Mouse (Mus musculus) kidney, embryonic 16.5 days (tissue): ENCODE measurements around the gene Pde4d. TPM values are rescaled to one million over a fixed set of nuclear protein-coding genes. Genes with fewer than 3 reads are reported as not detected.

Experiments used
- ATAC-seq: fragments of 200-750 bp; cut with Nextera tagmentation; 2 replicates; pipeline ENCODE4 v1.8.0; 2017; ENCODE audit warnings: moderate TSS enrichment; ENCODE audit not compliant: low FRiP score, low TSS enrichment
- H3K27ac ChIP-seq: fragments of 300-500 bp; sonication (generic); 2 replicates; pipeline ENCODE4 v1.5.1; 2014; ENCODE audit warnings: low read length
- H3K27me3 ChIP-seq: fragments of 300-500 bp; sonication (generic); 2 replicates; pipeline ENCODE4 v1.6.1; 2014; ENCODE audit warnings: low read length, control low read depth, mixed read lengths; ENCODE audit not compliant: insufficient read depth
- H3K36me3 ChIP-seq: fragments of 300-500 bp; sonication (generic); 2 replicates; pipeline ENCODE4 v1.6.1; 2014; ENCODE audit warnings: low read length, control low read depth, mixed read lengths; ENCODE audit not compliant: insufficient read depth
- H3K4me1 ChIP-seq: fragments of 300-500 bp; sonication (generic); 2 replicates; pipeline ENCODE4 v1.6.1; 2014; ENCODE audit warnings: low read length, control low read depth, mixed read lengths; ENCODE audit not compliant: insufficient read depth
- H3K4me2 ChIP-seq: fragments of 300-500 bp; sonication (generic); replicated peaks from 2 replicates; pipeline ENCODE4 v1.6.1; 2014; ENCODE audit warnings: low read depth, low read length
- H3K4me3 ChIP-seq: fragments of 300-500 bp; sonication (generic); 2 replicates; pipeline ENCODE4 v1.5.1; 2014; ENCODE audit warnings: mild to moderate bottlenecking, low read length
- H3K9ac ChIP-seq: fragments of 300-500 bp; sonication (generic); replicated peaks from 2 replicates; pipeline ENCODE4 v1.6.1; 2014; ENCODE audit warnings: low read length
- H3K9me3 ChIP-seq: fragments of 300-500 bp; sonication (generic); 2 replicates; pipeline ENCODE4 v1.6.1; 2016; ENCODE audit warnings: low read length, control low read depth
- WGBS: fragments of 180-500 bp; shearing (Covaris S2); extraction: QIAGEN DNeasy Blood & Tissue Kit; methylation state at CpG from one replicate; pipeline ENCODE4 v1.1.7; 2014; 5-methylcytosine and 5-hydroxymethylcytosine counted together
- polyA plus RNA-seq: library from polyadenylated mRNA; unstranded; fragments of >200 nt; fragmentation: Nextera tagmentation; extraction: Ambion mirVana; gene quantifications from 2 replicates; pipeline ENCODE4 v1.2.1, GENCODE M21; 2015

Gene Pde4d
- polyA plus RNA-seq, 1 experiment from 2014 or later, result 11.1 TPM

GRCm38 (mm10) chr13:108485036-108485435 lies 35.3 kb downstream of the Pde4d start:
- Histone ChIP-seq H3K27me3 (no peaks in the 10 kb centered on the region), H3K4me2 (no peak overlapping the region), H3K9me3 (no peaks in the 10 kb centered on the region), H3K4me1 (no peaks in the 10 kb centered on the region), H3K27ac (no peak overlapping the region), H3K4me3 (no peak overlapping the region), H3K36me3 (no peaks in the 10 kb centered on the region), H3K9ac (no peak overlapping the region)
- 77% methylated on average over 6 of the region's 6 CpGs for WGBS
- no peak for ATAC-seq

DNA sequence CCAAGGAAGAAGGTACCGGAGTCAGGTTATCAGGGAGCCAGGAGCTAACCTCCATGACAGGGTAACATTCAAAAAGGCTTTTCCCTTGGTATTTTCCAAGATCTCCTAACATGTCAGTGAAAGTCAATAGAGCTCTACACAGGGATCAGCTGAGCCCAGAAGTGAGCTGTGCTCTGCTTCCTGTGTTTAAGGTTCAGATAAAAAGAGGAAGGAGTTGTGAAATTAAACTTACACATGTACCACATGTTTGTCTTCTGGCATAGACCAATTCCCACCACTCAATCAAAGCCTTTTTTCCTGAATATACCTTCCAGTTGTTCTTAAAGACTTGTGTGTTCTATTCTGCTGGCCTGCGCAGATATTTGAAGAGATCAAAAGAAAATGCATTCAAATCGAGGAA lies 37.3 kb downstream of the Pde4d start:
- H3K9ac ChIP-seq, result no peak overlapping the region
- H3K4me1 ChIP-seq, result no peaks in the 10 kb centered on the region
- no peaks in the 10 kb centered on the region for H3K36me3 ChIP-seq
- H3K27me3 ChIP-seq, result no peaks in the 10 kb centered on the region
- H3K9me3 ChIP-seq, result no peaks in the 10 kb centered on the region
- no peak for ATAC-seq
- 91% methylated on average over 3 of the region's 3 CpGs for WGBS
- no peak overlapping the region for H3K27ac ChIP-seq
- H3K4me2 ChIP-seq, result no peak overlapping the region
- no peak overlapping the region for H3K4me3 ChIP-seq

- no peak overlapping the region for H3K27ac ChIP-seq
- no peaks in the 10 kb centered on the region for H3K9me3 ChIP-seq
- H3K27me3 ChIP-seq, result no peaks in the 10 kb centered on the region
- no peak overlapping the region for H3K9ac ChIP-seq
- H3K36me3 ChIP-seq, result no peaks in the 10 kb centered on the region
- ATAC-seq, result no peak
- no peak overlapping the region for H3K4me2 ChIP-seq
- H3K4me1 ChIP-seq, result no peaks in the 10 kb centered on the region
- H3K4me3 ChIP-seq, result no peak overlapping the region
Observed at GRCm38 (mm10) chr13:108489825-108490224, 40.1 kb downstream of the Pde4d start.

- no peak for ATAC-seq
- H3K4me2 ChIP-seq, result no peak overlapping the region
- no peaks in the 10 kb centered on the region for H3K36me3 ChIP-seq
- no peak overlapping the region for H3K4me3 ChIP-seq
- no peaks in the 10 kb centered on the region for H3K9me3 ChIP-seq
- H3K27ac ChIP-seq, result no peak overlapping the region
- WGBS, result 84% methylated on average over 2 of the region's 2 CpGs
- no peaks in the 10 kb centered on the region for H3K27me3 ChIP-seq
- no peaks in the 10 kb centered on the region for H3K4me1 ChIP-seq
- no peak overlapping the region for H3K9ac ChIP-seq
Observed at GRCm38 (mm10) chr13:108490872-108491271, 41.1 kb downstream of the Pde4d start.

DNA sequence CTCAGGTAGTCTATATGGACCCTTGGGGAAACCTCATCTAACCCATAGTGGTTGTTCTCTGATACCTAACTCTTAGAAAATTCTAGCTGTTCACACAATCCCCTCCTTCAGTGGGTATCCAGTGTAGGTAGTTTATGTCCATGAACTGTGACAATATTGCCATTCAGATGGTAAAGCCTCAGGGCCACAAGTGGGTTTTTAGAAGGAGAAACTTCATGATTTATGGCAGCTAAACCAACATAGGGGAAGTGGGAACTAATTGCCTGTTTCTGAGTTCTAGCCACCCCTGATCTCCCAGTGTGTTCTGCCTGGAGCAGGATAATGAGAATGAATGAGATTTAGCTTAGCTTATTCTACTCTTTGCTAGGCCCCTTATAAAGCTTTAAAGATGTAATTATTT lies 43.1 kb downstream of the Pde4d start:
- Histone ChIP-seq H3K9me3 (no peaks in the 10 kb centered on the region), H3K27me3 (no peaks in the 10 kb centered on the region), H3K4me1 (no peaks in the 10 kb centered on the region; the same call in 1 of the 2 replicates), H3K36me3 (no peaks in the 10 kb centered on the region), H3K4me2 (no peak overlapping the region), H3K4me3 (no peak overlapping the region), H3K9ac (no peak overlapping the region), H3K27ac (no peak overlapping the region)
- no peak for ATAC-seq

DNA sequence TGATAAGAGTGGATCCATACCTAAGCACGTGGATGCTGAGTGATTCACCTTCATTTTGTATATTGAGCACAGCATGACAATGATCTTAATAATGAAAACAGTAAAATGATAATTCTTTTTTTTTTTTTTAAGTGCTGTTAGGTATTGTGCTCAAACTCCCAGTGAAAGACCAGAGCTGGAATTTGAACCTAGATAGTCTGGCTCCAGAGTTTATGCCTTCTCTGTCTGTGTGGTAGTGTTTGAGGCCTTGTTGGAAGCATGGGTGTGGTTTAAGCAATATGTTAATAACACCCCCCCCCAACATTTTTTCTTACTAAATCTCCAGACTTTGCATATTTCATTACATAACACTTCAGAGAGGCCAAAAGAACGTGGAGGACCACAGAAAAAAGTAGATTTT lies 44.6 kb downstream of the Pde4d start:
- Histone ChIP-seq H3K27ac (no peak overlapping the region), H3K36me3 (no peaks in the 10 kb centered on the region), H3K4me1 (peaks cover 12% of the 10 kb centered on the region; the same call in 1 of the 2 replicates), H3K4me2 (no peak overlapping the region), H3K27me3 (no peaks in the 10 kb centered on the region), H3K9ac (no peak overlapping the region), H3K4me3 (no peak overlapping the region), H3K9me3 (no peaks in the 10 kb centered on the region)
- no peak for ATAC-seq
- 76% methylated on average over 2 of the region's 2 CpGs for WGBS

- Histone ChIP-seq H3K27ac (no peak overlapping the region), H3K9ac (no peak overlapping the region), H3K27me3 (no peaks in the 10 kb centered on the region), H3K36me3 (no peaks in the 10 kb centered on the region), H3K4me3 (no peak overlapping the region), H3K9me3 (no peaks in the 10 kb centered on the region), H3K4me1 (peaks cover 12% of the 10 kb centered on the region; the same call in 1 of the 2 replicates), H3K4me2 (no peak overlapping the region)
- no peak for ATAC-seq
- WGBS, result 57% methylated on average over 8 of the region's 8 CpGs
Observed at GRCm38 (mm10) chr13:108497768-108498167, 48.0 kb downstream of the Pde4d start.

GRCm38 (mm10) chr13:108498247-108498743 lies 48.5 kb downstream of the Pde4d start:
- Histone ChIP-seq H3K27ac (no peak overlapping the region), H3K4me1 (peaks cover 12% of the 10 kb centered on the region; the same call in 1 of the 2 replicates), H3K36me3 (no peaks in the 10 kb centered on the region), H3K4me3 (peak overlapping the region; percentile 10; the same call in 1 of the 2 replicates), H3K27me3 (no peaks in the 10 kb centered on the region), H3K9ac (no peak overlapping the region), H3K4me2 (peak overlapping the region; percentile 40), H3K9me3 (no peaks in the 10 kb centered on the region)
- ATAC-seq, result peak; percentile 82
- WGBS, result 43% methylated on average over 9 of the region's 9 CpGs

DNA sequence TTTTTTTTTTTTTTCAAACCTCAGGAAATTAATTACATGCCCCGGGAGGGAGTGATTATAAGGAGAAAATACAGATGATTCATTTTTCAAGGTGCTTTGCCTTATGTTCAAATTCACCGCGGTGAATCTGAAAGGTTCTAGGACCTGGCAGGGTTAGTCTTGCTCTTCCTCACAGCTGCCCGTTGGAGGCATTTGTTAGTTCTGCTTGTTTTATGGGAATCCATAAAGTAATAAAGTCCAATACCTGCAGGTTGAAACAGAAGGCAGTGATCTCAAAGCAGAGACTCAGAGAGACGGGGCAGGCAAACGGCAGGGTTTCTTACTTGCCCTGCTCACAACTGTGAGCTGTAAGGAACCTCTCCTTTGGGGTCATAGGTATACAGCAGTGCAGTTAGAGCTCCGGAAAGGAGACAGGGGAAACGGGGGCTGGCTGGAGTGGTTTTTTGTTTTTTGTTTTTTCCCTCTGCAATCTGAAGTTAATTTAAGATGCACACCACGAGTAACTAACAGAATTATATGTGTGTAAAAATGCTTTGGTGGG lies 49.1 kb downstream of the Pde4d start:
- Histone ChIP-seq H3K4me2 (peak overlapping the region; percentile 40), H3K9ac (no peak overlapping the region; the same call in 1 of the 2 replicates), H3K9me3 (no peaks in the 10 kb centered on the region), H3K36me3 (no peaks in the 10 kb centered on the region), H3K4me1 (peaks cover 12% of the 10 kb centered on the region; the same call in 1 of the 2 replicates), H3K27ac (peak overlapping the region; percentile 38; the same call in 1 of the 2 replicates), H3K27me3 (no peaks in the 10 kb centered on the region), H3K4me3 (peak overlapping the region; percentile 10; the same call in 1 of the 2 replicates)
- no peak for ATAC-seq
- 17% methylated on average over 9 of the region's 9 CpGs for WGBS

- H3K4me3 ChIP-seq, result no peak overlapping the region
- H3K9me3 ChIP-seq, result no peaks in the 10 kb centered on the region
- H3K36me3 ChIP-seq, result no peaks in the 10 kb centered on the region
- no peaks in the 10 kb centered on the region for H3K27me3 ChIP-seq
- H3K27ac ChIP-seq, result no peak overlapping the region
- no peak overlapping the region for H3K4me2 ChIP-seq
- no peak overlapping the region for H3K9ac ChIP-seq
- ATAC-seq, result no peak
- peaks cover 12% of the 10 kb centered on the region; the same call in 1 of the 2 replicates for H3K4me1 ChIP-seq
- WGBS, result 56% methylated on average over 1 of the region's 1 CpGs
Observed at GRCm38 (mm10) chr13:108501386-108501785, 51.6 kb downstream of the Pde4d start.
